Mouse (Mus musculus): Measurements from ENCODE around the gene Mrps17. TPM values are rescaled to one million over a fixed set of nuclear protein-coding genes. Genes with fewer than 3 reads are reported as not detected.

Gene Mrps17
- polyA plus RNA-seq, 1 experiment = 128 TPM

DNA sequence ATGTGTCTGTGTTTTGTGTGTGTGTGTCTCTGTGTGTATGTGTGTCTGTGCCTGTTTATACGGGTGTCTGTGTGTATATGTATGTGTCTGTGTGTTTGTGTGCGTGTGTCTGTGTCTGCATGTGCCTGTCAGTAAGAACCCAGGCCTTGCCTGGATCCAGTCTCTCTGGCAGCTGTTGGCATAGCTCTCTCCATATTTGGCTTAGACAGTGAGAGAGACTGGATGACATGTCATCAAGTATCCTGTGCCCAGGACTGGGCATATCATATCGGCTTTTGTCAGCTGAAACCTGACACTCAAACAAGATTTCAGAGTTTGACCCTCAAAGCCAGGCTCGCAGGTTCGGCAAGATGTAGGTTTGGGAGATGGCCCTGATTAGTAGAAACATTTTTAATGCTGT is 15.7 kb downstream of the Mrps17 start:
- 72% methylated on average over 5 of the region's 5 CpGs for WGBS
- DNase-seq = no peak
- Histone ChIP-seq H3K36me3 (ENCODE audit: control insufficient read depth, insufficient read depth, low read length) (no peaks in the 10 kb centered on the region), H3K27ac (ENCODE audit: insufficient read depth, low read depth, low read length) (no peak overlapping the region), H3K4me3 (ENCODE audit: insufficient read depth, low read depth, low read length) (no peak overlapping the region), H3K4me1 (ENCODE audit: control insufficient read depth, insufficient read depth, low read length) (peaks cover 22% of the 10 kb centered on the region; the same call in 1 of the 2 replicates), H3K27me3 (replicated peaks; ENCODE audit: control insufficient read depth, insufficient read depth, low read length) (no peaks in the 10 kb centered on the region)
- TF ChIP-seq POLR2A (IDR thresholded peaks at IDR 0.05; ENCODE audit: low read depth, low read length) = no peak
- TF ChIP-seq CTCF (conservative IDR thresholded peaks at IDR 0.05; ENCODE audit: insufficient read depth, insufficient read length, low read depth, low read length) = no peak

DNA sequence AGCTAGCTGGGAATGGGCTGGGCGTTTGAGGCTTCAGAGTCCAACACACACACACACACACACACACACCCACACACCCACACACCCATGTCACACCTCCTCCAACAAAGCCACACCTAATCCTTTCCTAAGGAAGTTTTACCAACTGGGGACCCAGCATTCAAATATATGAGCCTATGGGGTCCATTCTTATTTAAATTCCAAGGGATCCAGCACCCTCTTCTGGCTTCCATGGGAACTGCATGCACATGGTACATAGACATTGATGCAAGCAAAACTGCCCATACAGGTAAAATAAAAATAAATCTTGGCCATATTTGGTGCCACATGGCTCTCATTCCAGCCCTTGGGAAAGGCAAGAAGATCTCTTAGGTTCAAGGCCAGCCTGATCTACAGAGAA is 25.7 kb downstream of the Mrps17 start:
- TF ChIP-seq POLR2A (IDR thresholded peaks at IDR 0.05; ENCODE audit: low read depth, low read length) (no peak), CTCF (conservative IDR thresholded peaks at IDR 0.05; ENCODE audit: insufficient read depth, insufficient read length, low read depth, low read length) (peak; percentile 27; the same call in 1 of the 2 replicates)
- Histone ChIP-seq H3K27ac (ENCODE audit: insufficient read depth, low read depth, low read length) (no peak overlapping the region), H3K27me3 (replicated peaks; ENCODE audit: control insufficient read depth, insufficient read depth, low read length) (no peaks in the 10 kb centered on the region), H3K4me3 (ENCODE audit: insufficient read depth, low read depth, low read length) (no peak overlapping the region), H3K4me1 (ENCODE audit: control insufficient read depth, insufficient read depth, low read length) (no peaks in the 10 kb centered on the region), H3K36me3 (ENCODE audit: control insufficient read depth, insufficient read depth, low read length) (no peaks in the 10 kb centered on the region)
- peak; percentile 56 for DNase-seq
- 89% methylated on average over 1 of the region's 1 CpGs for WGBS

DNA sequence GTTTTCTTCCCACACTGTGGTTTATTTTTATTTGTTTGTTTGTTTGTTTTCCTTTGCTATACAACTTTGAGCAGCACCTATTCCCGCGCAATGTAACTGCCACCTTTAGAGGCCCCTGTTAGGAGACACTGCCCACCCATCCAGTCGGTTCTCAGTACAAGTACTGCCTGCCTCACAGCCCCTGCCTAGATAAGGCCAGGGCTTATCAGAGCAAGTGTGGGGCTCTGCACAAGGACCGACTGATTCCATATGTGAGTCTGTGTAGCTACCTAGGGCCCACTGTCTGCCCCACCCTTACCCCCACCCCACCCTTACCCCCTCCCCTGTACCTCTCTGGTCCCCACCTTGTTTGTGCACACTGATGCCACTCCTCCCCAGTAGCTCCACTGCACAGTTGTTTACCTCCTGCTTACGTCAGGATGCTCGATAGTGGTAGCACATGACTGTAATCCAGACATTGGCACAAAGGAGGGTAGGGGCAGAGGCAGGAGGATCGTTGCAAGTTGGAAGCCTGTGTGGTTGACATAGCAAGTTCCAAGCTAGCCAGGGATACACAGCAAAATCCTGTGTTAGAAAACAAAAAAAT is 27.7 kb downstream of the Mrps17 start:
- no peaks in the 10 kb centered on the region for H3K4me1 ChIP-seq (ENCODE audit: control insufficient read depth, insufficient read depth, low read length)
- no peaks in the 10 kb centered on the region for H3K27me3 ChIP-seq (replicated peaks; ENCODE audit: control insufficient read depth, insufficient read depth, low read length)
- peaks cover 3% of the 10 kb centered on the region; the same call in 1 of the 2 replicates for H3K36me3 ChIP-seq (ENCODE audit: control insufficient read depth, insufficient read depth, low read length)
- WGBS = 91% methylated on average over 7 of the region's 7 CpGs
- no peak overlapping the region for H3K4me3 ChIP-seq (ENCODE audit: insufficient read depth, low read depth, low read length)
- H3K27ac ChIP-seq (ENCODE audit: insufficient read depth, low read depth, low read length) = no peak overlapping the region
- DNase-seq = no peak
- no peak for TF ChIP-seq POLR2A (IDR thresholded peaks at IDR 0.05; ENCODE audit: low read depth, low read length)
- TF ChIP-seq CTCF (conservative IDR thresholded peaks at IDR 0.05; ENCODE audit: insufficient read depth, insufficient read length, low read depth, low read length) = no peak

DNA sequence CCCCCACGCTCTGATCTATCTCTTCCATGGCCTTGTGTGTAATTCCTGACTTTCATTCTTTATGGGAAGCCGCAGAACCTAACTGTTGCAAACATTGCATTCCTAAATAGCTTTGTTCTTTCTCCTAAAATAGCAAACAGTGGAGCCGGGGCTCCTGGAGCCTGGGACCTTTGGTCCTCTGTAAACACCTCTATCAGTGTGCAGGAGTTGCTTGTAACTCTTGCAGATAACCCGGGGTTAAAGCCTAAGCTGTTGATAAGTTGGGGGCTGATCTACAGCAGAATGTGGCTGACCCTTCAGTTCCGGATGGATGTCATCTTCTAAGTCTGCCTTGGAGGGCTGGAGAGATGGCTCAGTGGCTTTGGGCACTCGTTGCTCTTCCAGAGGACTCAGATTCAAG is 28.8 kb downstream of the Mrps17 start:
- H3K36me3 ChIP-seq (ENCODE audit: control insufficient read depth, insufficient read depth, low read length) = peaks cover 3% of the 10 kb centered on the region
- TF ChIP-seq POLR2A (IDR thresholded peaks at IDR 0.05; ENCODE audit: low read depth, low read length) (no peak), CTCF (conservative IDR thresholded peaks at IDR 0.05; ENCODE audit: insufficient read depth, insufficient read length, low read depth, low read length) (no peak)
- H3K4me3 ChIP-seq (ENCODE audit: insufficient read depth, low read depth, low read length) = no peak overlapping the region
- no peak overlapping the region for H3K27ac ChIP-seq (ENCODE audit: insufficient read depth, low read depth, low read length)
- no peak for DNase-seq
- WGBS = 84% methylated on average over 6 of the region's 6 CpGs
- H3K4me1 ChIP-seq (ENCODE audit: control insufficient read depth, insufficient read depth, low read length) = no peaks in the 10 kb centered on the region
- H3K27me3 ChIP-seq (replicated peaks; ENCODE audit: control insufficient read depth, insufficient read depth, low read length) = no peaks in the 10 kb centered on the region

DNA sequence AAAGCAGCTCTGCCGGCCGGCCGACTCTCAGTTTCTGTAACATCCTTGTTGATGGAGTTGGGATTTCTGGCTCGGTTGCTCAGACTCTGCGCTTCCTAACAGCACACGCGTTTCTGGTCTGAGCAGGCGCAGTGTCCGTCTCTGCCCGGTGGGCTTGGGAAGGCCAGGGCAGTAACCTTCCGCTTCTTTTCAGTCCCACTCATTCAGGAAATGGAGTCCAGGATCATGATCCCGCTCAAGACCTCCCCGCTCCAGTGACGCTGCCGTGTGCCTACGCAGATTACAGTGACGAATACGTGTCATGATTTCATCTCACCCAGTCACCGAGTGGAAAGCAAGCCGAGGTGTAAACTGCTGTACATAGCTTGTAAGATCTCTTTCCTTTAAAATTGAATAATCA is 41.6 kb downstream of the Mrps17 start:
- H3K27ac ChIP-seq (ENCODE audit: insufficient read depth, low read depth, low read length) = no peak overlapping the region
- no peak for DNase-seq

DNA sequence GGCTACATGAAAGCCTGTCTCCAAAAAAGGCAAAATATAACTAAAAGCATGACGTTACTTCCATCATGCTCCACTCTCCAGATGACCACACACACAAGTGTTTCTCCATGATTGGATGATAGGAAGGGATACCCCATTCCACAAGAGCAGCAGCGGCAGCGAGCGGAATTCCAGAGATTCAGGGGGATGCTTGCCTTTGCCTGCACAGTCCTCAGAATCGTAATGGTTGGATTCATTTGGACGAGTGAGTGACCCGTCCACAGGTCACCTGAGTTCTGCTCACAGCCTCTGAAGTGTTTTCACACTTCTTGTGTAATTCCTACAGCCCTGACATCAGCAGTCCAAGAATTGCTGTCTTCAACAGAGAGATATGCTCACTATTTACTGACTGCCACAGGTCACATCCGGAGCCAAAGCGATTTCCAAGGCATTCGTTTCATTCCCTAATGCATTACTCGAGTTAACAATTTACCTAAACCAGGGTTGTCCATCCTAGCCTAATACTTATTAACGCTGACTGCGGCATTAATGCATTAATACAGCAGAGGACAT is 44.7 kb downstream of the Mrps17 start:
- DNase-seq = peak; percentile 82
- peak overlapping the region; percentile 36; the same call in 1 of the 2 replicates for H3K27ac ChIP-seq (ENCODE audit: insufficient read depth, low read depth, low read length)

More for the DNA sequence above, 41.6 kb downstream of the Mrps17 start:
- no peak overlapping the region for H3K4me3 ChIP-seq (ENCODE audit: insufficient read depth, low read depth, low read length)
- H3K36me3 ChIP-seq (ENCODE audit: control insufficient read depth, insufficient read depth, low read length) = peaks cover 2% of the 10 kb centered on the region; the same call in 1 of the 2 replicates
- H3K4me1 ChIP-seq (ENCODE audit: control insufficient read depth, insufficient read depth, low read length) = peaks cover 12% of the 10 kb centered on the region
- no peaks in the 10 kb centered on the region for H3K27me3 ChIP-seq (replicated peaks; ENCODE audit: control insufficient read depth, insufficient read depth, low read length)
- 92% methylated on average over 20 of the region's 20 CpGs for WGBS
- TF ChIP-seq POLR2A (IDR thresholded peaks at IDR 0.05; ENCODE audit: low read depth, low read length) (no peak), CTCF (conservative IDR thresholded peaks at IDR 0.05; ENCODE audit: insufficient read depth, insufficient read length, low read depth, low read length) (no peak)

DNA sequence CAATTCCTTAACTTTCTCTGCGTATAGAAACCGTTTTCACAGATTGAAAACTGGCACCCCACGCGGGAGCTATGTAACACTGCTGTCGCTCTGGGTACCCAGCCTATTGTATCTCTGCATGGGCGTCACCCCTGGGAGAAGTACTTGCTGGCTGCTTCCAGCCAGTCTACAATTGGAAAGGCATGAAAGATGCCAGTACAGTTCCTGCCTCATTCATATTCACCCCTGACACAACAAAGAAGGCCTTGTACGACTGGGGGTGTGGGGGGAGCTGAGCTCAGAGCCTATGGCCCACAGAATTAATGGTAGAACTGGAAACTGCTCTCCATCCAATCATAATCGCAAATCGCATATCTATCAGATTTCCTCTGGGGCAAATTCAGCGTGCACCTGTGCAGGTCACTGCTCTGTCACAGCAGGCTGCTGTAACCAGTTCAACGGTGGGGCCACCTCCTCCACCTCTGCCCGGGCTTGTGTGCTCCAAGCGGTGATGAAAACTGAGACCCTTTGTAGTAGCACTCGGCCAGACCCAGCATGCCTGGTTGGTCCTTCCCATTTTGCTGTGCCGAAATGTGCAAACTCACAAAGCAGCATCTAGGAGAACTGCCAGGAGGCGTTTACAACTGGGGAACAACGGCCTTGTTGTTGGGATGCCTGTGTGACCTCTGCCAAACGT is 46.7 kb downstream of the Mrps17 start:
- H3K36me3 ChIP-seq (ENCODE audit: control insufficient read depth, insufficient read depth, low read length) = no peaks in the 10 kb centered on the region
- DNase-seq = no peak
- H3K27ac ChIP-seq (ENCODE audit: insufficient read depth, low read depth, low read length) = no peak overlapping the region
- H3K4me1 ChIP-seq (ENCODE audit: control insufficient read depth, insufficient read depth, low read length) = peaks cover 12% of the 10 kb centered on the region
- TF ChIP-seq CTCF (conservative IDR thresholded peaks at IDR 0.05; ENCODE audit: insufficient read depth, insufficient read length, low read depth, low read length) = no peak
- no peak for TF ChIP-seq POLR2A (IDR thresholded peaks at IDR 0.05; ENCODE audit: low read depth, low read length)
- 65% methylated on average over 18 of the region's 18 CpGs for WGBS
- no peaks in the 10 kb centered on the region for H3K27me3 ChIP-seq (replicated peaks; ENCODE audit: control insufficient read depth, insufficient read depth, low read length)
- H3K4me3 ChIP-seq (ENCODE audit: insufficient read depth, low read depth, low read length) = no peak overlapping the region

More for the DNA sequence above, 44.7 kb downstream of the Mrps17 start:
- 44% methylated on average over 13 of the region's 13 CpGs for WGBS
- TF ChIP-seq POLR2A (IDR thresholded peaks at IDR 0.05; ENCODE audit: low read depth, low read length) (no peak), CTCF (conservative IDR thresholded peaks at IDR 0.05; ENCODE audit: insufficient read depth, insufficient read length, low read depth, low read length) (no peak)
- Histone ChIP-seq H3K27me3 (replicated peaks; ENCODE audit: control insufficient read depth, insufficient read depth, low read length) (no peaks in the 10 kb centered on the region), H3K4me1 (ENCODE audit: control insufficient read depth, insufficient read depth, low read length) (peaks cover 12% of the 10 kb centered on the region), H3K4me3 (ENCODE audit: insufficient read depth, low read depth, low read length) (no peak overlapping the region), H3K36me3 (ENCODE audit: control insufficient read depth, insufficient read depth, low read length) (peaks cover 2% of the 10 kb centered on the region; the same call in 1 of the 2 replicates)
